Mouse (Mus musculus) Muller cell, postnatal 12 days (primary cell): Measurements from ENCODE around the gene Gls.

Experiments
- DNase-seq: peaks from one replicate; pipeline ENCODE4 v3.0.0-alpha.2; 2015; ENCODE audit errors: inconsistent ontology term

Gene Gls

DNA sequence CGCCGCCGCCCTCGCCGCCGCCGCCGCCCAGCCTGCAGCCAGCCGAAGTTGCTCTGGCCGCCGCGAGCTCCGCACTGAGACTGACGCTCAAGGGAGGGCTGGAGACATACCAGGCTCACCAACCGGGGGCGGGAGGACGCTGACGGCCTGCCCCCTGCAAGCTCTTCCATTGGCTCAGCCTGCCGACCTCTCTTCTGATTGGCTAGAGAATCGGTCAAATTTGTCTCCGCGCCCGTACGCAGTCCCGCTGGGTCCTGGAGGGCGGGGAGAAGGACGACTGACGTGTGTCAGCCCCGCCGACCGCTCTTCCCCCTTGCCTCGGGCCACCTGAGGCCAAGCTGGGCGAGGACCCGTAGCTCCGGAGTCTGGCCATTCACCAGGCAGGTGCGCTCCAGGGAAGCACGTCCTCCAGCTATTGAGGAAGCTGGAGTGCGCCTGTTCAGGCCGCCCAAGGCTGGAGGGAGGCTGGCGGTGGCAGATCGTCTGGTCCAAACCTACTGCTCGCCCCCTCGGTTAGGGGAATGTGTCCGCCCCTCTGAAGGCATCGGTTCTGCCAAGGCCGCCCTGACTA, at the start of gene Gls:
Gene Gls (minus strand): TSS at position 90 of the 571 bp plus-strand sequence.
- peak; percentile 99 for DNase-seq

DNA sequence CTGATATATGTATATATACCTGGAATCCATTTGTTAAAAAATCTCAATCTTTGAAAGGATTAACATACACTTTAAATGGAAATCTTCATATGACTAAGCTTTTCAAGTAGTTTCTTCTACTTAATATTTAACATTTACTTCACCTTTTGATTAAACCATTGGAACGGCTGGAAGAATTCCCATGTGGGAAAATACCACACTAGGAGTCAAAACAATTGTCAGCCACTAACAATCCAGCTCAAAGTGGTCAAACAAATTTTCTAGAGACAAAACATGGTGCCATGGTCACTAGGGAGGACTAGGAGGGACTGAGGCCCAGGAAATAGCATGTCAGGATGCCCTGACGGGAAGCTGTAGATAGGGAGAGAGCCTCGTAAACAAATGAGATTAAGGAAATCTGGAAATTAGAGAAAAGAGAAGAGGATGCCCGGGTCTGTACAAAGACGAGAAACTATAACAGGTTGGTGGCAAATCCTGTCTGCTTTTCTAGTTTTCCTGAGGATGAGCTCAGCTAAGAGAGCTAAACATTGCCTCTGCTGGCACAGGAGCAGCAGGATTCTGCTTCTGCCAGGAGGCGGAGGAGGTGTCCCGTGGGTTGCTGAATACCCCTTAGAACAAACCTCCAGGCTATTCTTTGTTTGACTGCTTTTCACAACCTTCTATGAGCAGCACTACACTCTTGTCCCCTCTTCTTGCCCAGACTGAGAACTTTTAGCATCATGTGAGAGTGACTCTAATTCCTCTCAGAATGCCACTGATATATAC, 47.0 kb upstream of the Gls start:
- no peak for DNase-seq

DNA sequence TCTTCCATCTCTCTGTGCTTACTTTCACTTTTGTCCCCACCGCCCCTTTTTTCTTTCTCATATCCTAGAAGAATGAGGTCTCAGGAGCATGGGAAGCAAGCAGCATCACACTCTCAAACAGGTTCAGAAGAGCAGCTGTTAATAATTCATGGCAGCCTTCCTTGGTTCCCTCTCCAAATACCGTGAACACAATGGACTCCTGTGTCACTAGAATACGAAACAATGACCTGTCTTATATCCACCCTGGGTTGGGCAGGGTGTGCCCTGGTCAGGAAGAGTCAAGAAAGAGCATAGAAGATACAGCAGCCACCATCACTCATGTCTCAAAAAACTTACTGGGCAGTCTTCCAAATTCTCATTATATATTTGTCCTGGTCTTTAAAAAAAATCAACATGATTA, 46.3 kb upstream of the Gls start:
- DNase-seq, result peak; percentile 20

DNA sequence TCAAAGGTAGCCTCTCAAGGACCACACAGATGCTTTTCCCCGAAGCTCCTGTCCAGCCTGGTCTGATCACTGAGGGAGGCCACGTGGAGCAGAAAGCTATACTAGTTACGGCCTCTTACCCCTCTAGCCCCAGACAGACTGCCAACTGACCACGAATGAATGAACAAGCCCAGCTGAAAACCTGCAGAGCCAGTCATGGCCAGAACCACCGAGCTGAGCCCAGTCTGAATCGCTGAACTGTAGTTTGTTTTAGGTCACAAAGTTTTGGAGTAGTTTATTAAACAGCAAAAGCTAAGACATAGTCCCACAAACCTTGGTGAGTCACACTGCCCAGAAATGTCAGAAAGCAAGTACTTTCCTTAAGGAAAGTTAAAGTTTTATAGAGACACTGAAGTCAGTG, 45.0 kb upstream of the Gls start:
- DNase-seq, result no peak

DNA sequence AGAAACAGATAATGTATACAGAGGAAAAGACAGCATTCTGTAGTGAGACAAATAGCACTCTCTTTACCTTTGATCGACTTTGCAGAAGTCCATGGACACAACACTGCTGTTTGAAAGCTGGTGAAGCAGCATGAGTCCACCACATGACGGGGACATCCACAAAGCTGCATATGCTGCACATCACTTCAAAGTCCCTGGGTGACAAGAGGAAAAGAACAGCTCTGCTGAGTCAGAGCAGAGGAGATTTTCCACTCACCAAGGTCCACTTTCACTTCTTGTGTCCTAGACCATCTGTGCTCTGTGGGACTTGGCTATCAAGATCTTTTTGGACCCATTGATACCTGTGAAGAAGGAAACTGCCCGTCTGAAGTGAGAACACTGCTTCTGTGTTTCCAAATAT, 41.2 kb upstream of the Gls start:
- no peak for DNase-seq

DNA sequence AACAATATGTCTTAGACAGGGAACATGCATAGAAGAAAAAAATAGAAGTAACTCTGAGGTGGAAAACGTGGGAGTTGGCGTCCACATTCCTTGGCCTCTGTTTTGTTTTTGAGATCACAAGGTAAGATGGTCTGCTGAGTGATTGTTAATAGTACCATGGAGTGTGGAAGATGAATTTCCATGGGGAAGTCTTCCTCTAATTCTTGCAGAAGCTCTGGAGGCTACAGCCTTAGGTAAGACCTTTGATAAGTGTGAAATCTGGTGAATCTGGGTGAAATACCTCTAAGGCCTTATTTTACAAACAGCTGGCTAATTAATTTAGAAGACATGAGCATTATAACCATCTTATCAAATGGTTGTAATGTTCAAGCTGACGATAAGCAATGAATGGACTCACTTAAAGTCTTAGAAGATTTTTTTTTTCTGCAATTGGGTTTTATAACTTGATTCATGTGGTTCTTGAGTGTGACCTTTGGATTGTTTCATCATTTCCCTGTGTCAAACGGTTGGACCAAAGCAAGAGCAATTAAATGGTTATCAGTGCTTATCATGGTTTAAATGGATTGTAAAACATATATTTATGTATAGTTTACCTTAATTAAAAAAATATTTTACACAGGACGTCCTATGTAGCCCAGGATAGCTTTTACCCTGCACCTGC, 39.1 kb upstream of the Gls start:
- DNase-seq, result no peak

DNA sequence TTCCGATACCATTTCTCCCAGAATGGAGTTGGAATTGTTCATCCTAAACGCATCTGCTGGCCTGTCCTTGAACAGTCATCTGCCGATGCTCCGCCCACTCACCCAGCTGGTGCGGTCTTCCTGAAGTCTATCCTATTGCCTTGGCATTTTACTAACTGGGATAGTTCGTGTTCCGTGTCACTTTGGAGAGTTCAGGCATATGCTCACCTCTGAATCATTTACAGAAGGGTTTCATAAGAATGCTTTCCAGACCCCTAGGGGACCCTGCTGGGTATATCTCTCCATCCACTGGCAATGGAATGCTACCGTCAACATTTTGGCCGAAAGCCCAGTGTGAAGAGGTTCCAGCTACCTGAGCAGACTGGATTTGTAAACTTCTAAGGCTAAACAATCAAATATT, 37.3 kb upstream of the Gls start:
- no peak for DNase-seq

DNA sequence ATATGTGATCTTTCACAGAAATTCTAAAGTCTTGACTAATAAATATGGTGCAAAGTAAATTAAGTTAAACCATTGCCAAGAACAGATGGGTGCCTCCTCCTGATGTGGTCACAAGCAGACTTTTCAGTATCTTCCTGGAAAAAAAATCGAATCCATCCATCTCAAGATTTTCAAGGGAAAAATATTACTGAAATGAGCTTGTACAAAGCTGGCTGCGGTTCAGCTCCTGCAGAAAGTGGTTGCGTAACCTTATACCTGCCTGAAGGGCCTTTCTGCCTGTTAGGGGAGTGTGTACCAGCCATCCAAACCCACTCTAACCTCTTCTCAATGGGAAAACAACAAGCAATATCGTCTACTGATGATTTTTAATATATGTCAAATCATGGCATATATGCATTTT, 36.6 kb upstream of the Gls start:
- no peak for DNase-seq

DNA sequence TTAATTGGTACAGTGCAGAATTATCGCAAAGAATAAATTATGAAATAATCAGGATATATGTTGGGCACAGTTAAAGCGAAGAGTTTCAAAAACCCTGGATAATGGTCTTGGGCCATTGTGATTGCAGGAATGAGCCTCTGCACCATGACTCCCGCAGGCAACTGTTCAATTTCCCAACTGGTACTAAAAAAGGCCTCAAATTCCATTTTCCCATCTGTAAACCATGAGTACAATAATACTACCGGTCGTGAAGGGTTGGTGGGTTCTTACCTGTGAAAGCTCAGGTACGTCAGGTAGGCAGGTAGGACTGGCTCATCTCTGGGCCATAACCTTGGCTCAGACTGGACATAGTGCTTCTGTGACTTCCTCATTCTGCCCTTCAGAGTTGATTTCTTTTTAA, 35.0 kb upstream of the Gls start:
- DNase-seq, result no peak

DNA sequence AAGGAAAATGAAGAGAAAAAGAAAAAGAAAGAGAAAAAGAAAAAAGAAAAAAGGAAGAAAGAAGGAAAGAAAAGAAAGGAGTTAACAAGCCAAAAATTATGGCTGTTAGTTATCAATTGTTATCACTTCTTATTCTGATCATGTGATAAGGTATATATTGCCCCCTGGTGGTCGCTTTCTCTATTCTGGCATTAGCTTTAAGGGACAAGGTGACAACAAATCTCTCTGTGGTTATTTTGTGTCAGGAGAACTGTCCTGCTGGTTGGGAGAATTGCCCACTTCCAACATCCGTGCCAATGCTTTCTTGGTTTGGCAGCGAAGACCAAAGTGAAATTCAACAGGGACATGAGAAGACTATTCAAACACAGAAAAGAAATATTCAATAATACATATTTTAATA, 34.6 kb upstream of the Gls start:
- peak; percentile 43 for DNase-seq

DNA sequence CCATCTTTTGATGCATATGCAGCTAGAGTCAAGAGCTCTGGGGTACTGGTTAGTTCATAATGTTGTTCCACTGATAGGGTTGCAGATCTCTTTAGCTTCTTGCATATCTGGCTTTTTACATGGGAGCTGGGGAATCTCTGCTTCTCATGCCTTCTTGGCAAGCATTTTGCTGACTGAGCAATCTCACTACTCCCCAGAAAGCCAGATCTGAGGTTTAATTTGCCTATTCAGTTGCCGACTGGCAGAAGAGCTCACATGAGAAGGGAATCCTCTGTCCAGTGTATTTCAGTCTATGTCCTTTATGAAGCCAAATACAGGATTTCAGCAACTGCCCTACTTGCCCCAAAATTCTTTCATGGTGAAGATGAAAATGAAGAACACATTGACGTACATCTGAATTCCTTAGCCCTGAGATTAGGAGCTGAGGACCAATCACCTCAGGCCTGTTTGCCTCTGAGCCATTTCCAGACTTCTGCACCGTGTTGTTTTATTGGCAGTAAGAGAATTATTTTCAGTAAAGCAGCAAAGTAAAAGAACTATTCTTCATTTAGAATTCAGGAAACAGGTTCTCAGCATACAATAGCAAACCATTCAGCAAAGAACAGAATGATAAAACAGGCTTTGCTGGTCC, 33.0 kb upstream of the Gls start:
- DNase-seq, result no peak

DNA sequence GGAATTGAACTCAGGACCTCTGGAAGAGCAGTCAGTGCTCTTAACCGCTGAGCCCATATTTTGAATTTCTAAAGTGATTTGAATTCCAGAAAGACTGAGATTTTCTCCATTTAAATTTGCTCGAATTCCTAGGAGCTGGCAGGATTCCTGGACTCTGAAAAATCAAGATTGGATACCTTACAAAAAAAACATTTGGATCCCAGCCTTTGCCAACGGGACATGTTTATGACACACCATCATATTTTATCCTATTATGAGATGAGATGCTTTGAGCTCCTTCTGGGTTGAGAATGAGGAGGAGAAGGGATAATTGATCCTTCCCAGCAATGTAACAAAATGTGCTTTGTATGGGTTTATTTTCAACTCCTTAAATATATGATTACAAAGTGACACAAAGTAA, 31.3 kb upstream of the Gls start:
- peak; percentile 72 for DNase-seq

DNA sequence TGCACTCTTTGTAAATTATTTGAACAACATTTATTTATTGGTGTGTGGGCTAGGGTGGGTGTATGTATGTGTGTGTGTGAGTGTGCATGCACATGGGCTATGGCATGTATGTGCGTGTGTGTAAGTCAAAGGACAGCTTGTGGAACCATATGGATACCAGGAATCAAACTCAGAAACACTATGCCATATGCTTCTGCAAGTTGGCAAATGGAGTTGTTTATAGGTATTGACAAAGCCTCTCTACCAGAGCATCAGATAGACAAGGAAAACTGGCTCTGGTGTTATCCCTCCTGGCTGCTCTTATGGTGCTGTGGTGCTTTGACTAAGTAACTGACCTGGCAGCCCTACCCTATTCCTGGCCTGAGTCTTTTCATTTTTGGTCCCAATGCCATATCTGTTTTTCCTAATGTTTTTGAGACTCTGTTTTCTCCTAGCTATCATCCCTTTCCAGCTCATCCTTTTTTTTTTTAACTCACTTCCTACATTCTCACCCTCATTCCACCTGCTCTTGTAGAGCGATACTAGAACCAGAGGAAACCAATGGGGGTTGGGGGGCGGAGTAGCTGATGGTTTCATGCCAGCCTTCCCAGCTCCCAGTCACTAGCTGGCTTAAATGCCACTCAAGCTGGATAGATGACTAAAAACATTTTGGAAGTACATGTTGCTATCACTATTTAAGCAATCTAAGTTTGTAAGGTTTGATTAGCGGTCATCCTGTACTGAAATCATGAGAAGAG, 27.5 kb upstream of the Gls start:
- no peak for DNase-seq

DNA sequence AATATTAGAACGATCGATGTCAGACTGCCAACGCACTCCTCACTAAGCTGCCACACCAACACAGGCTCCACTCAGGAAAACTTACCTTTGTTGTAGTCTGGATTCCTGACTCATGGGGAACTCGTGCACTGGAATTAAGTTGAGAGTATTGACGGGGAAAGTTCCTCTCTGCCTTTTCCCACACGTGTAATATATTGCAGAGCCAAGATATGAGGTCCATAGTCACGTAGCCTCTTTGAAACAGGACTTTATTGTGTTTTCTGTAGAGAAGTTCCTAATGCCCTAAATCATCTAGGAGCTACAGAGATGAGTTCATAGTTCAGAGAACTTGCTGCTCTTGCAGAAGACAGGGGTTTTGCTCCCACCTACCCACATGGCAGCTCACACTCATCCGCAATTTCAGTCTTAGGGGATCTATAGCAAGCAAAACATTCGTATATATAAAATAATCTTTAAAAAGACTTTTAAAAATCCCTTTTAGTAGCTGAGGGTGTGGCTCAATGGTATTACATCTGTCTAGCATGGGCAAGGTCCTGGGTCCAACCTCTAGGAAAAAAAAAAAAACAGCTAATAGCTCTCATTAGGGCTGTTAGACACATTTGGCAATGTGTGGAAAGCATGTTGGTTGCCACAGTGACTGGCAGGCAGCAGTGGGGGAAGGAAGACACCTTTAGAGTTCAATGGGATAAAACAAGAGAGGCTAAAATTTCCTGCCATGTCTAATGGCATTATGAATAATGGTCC, 25.1 kb upstream of the Gls start:
- no peak for DNase-seq

DNA sequence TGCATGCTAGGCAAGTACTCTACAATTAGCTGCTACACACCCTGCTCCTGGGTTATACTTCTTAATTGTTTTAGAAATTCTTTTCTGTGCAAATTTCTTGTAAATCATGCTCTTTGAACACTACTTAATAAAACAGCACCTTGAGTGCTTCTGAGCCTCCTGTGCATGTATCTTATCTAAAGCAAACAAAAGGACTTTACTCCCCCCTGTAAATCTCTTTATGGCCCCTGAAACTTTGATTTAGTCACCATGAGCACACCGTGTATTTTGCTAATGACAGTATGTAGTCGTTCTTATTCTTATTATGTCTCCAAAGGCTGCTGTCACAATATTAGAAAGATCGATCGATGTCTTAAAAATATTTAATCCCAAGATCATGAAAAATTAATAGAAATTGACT, 23.9 kb upstream of the Gls start:
- no peak for DNase-seq

DNA sequence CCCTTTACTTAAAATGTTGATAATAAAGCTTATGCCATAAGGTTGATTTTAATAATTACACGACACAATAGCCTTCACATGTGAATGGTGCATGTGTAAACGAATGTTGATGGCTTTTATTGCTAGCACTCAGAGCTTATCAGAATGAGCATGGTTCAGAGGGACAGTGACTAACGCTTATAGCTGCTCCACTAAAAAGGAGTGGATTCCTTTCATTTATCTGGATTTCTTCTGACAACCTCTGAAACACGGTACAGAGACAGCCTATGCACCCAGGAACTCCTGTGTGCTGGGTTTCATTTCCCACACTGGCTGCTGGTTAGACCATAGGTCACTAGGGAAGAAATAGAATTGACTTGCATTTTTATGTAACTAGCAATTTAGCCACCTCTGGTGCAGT, 23.2 kb upstream of the Gls start:
- no peak for DNase-seq

DNA sequence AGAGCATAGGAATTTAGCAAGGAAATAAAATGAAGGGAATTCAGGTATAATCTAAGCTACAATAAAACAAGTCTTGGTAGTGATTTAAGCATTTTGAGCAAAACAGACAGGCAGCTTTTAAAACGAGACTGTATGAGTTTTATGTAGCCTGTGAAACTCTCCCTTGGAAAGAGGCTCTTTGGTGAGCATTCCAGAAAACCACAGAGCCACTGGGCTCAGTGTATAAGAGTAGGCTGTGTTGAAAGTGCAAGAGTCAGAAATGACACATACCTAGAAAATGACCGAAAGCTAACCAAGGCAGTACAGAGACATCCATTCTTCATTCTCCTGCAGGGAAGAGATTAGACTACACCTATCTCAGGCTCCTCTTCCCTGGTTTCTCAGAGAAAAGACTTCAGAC, 21.4 kb upstream of the Gls start:
- peak; percentile 36 for DNase-seq

DNA sequence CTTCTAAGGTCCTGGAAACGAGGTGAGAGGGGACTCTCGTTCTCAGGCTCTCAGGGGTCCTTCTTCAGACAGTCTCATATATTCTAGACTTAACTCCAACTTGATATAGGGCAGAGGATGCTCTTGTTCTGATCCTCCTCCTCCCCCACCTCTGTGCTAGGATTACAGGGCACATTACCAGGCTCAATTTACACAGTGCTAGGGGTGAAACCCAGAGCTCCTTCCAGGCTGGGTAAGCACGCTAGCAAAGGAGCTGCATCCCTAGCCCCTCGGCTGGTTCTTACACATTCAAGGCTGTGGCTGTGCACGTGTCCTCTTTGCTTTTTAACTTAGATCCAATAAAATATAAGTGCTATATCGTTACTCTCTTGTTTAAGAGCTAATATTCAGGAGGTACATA, 20.4 kb upstream of the Gls start:
- no peak for DNase-seq

DNA sequence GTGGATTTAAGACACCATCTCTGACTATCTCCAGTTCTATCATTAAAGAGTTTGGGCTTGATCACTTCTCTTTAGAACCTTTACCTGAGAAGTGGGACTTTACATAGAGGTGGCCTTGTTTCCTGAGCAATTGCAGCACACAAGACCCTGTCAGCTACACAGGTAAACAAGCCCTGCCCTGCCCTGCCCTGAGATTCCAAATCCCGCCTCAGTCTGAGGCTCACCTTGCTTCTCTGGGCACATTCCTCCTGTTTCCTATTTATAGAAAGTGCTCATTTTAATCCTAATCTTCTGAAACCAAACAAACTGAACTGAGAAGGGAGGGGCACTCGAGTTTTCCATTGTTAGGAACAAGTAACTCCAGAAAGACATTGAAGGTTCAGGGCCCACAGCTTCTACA, 19.4 kb upstream of the Gls start:
- DNase-seq, result no peak

DNA sequence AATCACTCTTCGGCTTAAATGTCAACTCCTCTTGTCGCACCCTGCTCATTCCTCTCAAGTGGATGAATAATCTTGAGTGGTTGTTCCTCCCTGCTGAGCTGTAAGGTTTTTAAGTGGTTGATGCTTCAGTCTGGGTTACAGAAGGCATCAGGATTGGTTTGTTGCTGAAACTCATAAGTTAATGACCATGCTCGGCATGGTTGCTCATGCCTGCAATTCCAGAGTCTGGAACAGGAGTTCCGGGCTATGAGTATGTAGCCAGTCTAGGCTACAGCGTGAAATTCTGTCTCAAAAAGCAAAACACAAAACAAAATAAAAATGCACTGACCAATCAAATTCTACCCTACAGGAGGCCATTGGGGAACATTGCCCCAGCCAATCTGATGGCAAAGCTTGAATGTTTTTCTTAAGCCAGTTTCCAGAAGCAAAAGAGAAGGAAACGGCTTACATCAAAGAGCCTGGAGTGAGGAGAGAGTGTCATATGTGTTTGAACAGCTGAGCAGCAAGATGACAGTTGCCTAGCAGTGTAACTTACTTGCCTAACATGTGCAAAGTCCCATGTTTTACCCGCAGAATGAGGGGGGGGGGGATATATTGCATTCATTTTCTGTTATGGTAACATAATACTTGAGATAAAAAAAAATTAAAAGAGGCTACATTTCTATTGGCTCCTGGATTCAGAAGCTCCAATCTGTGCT, 18.2 kb upstream of the Gls start:
- no peak for DNase-seq
